Mouse (Mus musculus): Measurements from ENCODE around the gene Map3k15.

The Map3k15 gene

DNA sequence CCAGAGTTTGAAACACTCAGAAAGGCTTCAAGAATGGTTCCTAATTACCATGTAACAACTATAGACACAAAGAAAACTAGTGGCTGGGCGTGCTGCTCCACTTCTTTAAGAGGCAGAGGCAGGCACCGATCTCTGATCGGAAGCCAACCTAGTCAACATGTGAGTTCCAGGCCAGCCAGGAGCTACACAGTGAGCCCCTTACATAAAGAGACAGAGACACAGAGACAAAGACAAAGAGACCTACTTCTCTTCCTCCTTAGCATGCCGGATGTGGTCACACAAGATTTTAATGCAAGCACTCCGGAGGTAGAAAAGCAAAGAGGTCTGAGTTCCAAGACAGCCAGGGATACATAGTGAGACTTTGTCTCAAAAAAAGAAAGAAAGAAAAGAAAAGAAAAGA is 147.9 kb downstream of the Map3k15 start:
- DNase-seq = no peak

DNA sequence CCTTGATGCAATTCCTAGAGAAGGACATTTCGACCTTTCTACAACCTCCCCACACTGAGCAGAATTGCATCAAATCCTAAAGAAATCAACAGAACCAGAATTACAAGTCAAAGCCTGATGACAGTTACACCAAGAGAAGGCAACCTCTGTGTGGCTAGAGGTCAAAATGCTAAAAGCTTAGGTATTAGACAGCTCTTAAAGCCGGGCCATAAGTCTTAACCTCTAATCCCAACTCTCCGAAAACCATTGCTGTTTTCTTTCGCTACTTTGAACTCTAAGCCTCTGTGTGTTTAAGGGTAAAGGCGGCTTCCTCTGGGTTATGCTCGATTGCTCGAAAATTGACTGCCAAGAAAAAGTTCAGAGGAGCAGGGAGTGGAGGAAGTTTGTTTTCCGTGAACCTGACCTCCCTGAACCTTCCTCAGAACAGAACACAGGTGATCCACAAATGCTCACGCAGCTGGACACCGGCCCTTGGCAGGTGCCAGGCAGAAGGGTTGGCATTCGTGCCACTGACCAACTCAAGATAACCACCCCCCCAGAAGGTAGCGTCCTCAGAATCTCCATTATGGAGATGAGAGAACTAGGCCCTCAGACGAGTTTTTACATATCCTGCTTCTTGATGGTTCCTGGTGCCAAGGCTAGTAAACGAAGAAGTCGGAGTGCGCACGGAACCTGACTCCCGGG is 149.1 kb downstream of the Map3k15 start:
- no peak for DNase-seq

GRCm38 (mm10) chrX:160137861-160138717 is 149.9 kb downstream of the Map3k15 start, which contains the start of gene Pdha1:
Gene Pdha1, minus strand, starts transcription at chrX:160138413.
- peak; percentile 85 for DNase-seq

- DNase-seq = no peak
Observed at GRCm38 (mm10) chrX:160146806-160147205, 158.6 kb downstream of the Map3k15 start.

DNA sequence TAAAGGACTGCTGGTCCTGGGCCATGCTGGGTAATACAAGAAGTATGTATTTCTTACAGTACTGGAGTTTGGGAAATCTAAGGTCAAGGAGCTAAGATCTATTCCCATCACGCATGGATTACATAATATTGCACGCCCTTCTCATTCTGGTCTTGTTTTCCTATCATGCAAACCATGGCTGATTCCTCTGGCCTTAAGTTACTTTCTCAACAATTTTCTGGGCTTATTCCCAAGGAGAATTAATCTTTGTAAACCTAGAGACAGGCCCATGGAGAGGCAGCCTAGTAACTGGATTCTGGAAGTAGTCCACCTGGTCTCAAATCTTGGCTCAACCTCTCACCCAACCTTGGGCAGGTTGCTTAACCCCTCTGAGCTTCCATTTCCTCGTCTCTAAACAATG is 159.2 kb downstream of the Map3k15 start:
- no peak for DNase-seq

DNA sequence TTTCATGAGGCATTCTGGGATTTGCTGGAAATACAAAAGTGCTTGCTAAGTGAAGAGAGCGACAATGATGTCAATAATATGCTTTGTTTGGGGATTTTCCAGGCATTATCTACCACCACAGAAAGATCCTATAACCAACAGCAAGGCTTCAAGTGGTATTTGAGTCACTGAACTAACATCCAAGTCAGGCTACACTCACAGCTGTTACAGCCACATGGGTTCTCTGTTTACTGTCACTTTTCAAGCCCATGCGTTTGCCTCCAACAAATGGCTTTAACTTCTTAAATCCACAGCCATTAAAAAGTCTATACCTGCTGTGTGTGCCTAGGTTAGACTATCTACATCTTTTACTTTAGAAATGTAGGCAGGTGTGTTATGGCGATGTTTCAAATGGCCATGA is 160.6 kb downstream of the Map3k15 start:
- no peak for DNase-seq

GRCm38 (mm10) chrX:160153147-160153815 is 165.0 kb downstream of the Map3k15 start:
- DNase-seq = no peak

- DNase-seq = no peak
Observed at GRCm38 (mm10) chrX:160164259-160164658, 176.0 kb downstream of the Map3k15 start.

DNA sequence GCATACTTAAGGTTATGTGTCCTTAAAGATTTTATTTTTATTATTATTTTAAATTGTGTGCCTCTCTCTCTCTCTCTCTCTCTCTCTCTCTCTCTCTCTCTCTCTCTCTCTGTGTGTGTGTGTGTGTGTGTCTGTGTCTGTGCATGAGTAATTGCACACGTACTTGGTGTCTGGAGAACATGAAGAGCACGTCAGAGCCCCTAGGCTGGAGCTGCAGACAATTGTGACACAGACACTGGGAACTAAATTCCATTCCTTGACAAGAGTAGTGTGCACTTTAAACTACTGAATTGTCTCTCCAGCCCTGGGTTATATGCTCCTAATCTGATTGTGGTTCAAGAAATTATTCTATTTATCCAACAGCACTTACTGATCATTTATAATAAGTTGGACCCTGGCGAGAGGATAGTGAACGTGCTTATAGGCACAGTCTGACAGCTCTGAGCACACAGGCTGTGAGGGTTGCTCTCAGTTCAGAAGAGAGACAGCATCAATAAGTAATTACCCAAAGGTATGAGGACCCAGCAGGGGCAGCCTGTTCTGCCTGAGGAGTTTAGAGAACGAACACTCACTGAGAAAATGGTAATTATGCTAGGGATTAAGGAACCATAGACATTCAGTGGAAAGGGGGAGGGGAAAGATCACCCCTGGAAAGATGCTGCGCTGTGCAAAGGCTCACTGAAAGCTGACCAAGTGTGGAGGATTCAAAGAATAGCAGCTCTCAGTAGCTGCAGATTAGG is 178.2 kb downstream of the Map3k15 start:
- DNase-seq = no peak

DNA sequence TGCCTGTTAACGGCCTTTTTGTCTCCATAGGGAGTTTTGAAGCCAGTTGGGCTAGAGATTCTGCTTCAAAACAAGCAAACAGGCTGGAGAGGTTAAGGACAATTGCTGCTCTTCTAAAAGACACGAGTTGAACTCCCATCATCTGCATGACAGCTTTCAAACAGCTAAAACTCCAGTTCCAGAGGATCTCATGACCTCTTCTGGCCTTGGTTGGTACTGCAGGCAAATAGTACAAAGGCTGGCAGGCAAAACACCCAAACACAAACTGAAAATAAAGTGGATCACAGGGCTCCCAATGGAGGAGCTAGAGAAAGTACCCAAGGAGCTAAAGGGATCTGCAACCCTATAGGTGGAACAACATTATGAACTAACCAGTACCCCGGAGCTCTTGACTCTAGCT is 181.9 kb downstream of the Map3k15 start:
- DNase-seq = peak; percentile 11

All from right cerebral cortex, postnatal 25 days (tissue).